Mouse (Mus musculus) heart, embryonic 16.5 days (tissue): Measurements from ENCODE around the gene Cfap46. TPM values are rescaled to one million over a fixed set of nuclear protein-coding genes. Genes with fewer than 3 reads are reported as not detected.

Experiments used
- ATAC-seq: fragments of 200-750 bp; cut with Nextera tagmentation; replicated peaks from 2 replicates; pipeline ENCODE4 v1.8.0; 2017; ENCODE audit warnings: moderate number of reproducible peaks; ENCODE audit not compliant: insufficient read depth, low FRiP score; ENCODE audit errors: extremely low read depth
- H3K27ac ChIP-seq: fragments of 300-500 bp; sonication (generic); 2 replicates; pipeline ENCODE4 v1.5.1; 2014; ENCODE audit warnings: mild to moderate bottlenecking, low read length, control low read depth, moderate library complexity
- H3K27me3 ChIP-seq: fragments of 300-500 bp; sonication (generic); 2 replicates; pipeline ENCODE4 v1.6.1; 2014; ENCODE audit warnings: low read length, mixed read lengths; ENCODE audit not compliant: control insufficient read depth, insufficient read depth
- H3K36me3 ChIP-seq: fragments of 300-500 bp; sonication (generic); 2 replicates; pipeline ENCODE4 v1.6.1; 2014; ENCODE audit not compliant: control insufficient read depth, insufficient read depth
- H3K4me1 ChIP-seq: fragments of 300-500 bp; sonication (generic); 2 replicates; pipeline ENCODE4 v1.6.1; 2014; ENCODE audit warnings: low read length, mixed read lengths; ENCODE audit not compliant: control insufficient read depth, insufficient read depth
- H3K4me2 ChIP-seq: fragments of 300-500 bp; sonication (generic); 2 replicates; pipeline ENCODE4 v1.6.1; 2014; ENCODE audit warnings: low read depth, mild to moderate bottlenecking, control low read depth, low read length
- H3K4me3 ChIP-seq: fragments of 300-500 bp; sonication (generic); 2 replicates; pipeline ENCODE4 v1.5.1; 2014; ENCODE audit warnings: mild to moderate bottlenecking, control low read depth, low read length
- H3K9ac ChIP-seq: fragments of 300-500 bp; sonication (generic); 2 replicates; pipeline ENCODE4 v1.6.1; 2014; ENCODE audit warnings: low read length, control low read depth
- H3K9me3 ChIP-seq: fragments of 300-500 bp; sonication (generic); replicated peaks from 2 replicates; pipeline ENCODE4 v1.6.1; 2016; ENCODE audit warnings: low read length; ENCODE audit not compliant: control insufficient read depth
- WGBS: fragments of 180-500 bp; shearing (Covaris S2); extraction: QIAGEN DNeasy Blood & Tissue Kit; methylation state at CpG from one replicate; pipeline ENCODE4 v1.1.7; 2014; 5-methylcytosine and 5-hydroxymethylcytosine counted together
- polyA plus RNA-seq: library from polyadenylated mRNA; unstranded; fragments of >200 nt; fragmentation: Nextera tagmentation; extraction: Ambion mirVana; gene quantifications from 2 replicates; pipeline ENCODE4 v1.2.1, GENCODE M21; 2015

Cfap46 gene
- 0.47 and 0.59 TPM in 2 replicates for polyA plus RNA-seq

GRCm38 (mm10) chr7:139683706-139684552 lies at the start of gene Cfap46:
Cfap46 (minus strand) TSS chr7:139683817.
- ATAC-seq, result peak; percentile 80
- H3K4me3 ChIP-seq, result peak within 1 kb of the TSS; percentile 70
- H3K4me2 ChIP-seq, result peak within 1 kb of the TSS; percentile 94
- peak within 1 kb of the TSS; percentile 71 for H3K9ac ChIP-seq
- peaks cover 16% of the 10 kb centered on the region for H3K27me3 ChIP-seq
- WGBS, result 1% methylated on average over 31 of the region's 31 CpGs
- H3K4me1 ChIP-seq, result peaks cover 5% of the 10 kb centered on the region
- no peaks in the 10 kb centered on the region for H3K9me3 ChIP-seq
- peak within 1 kb of the TSS; percentile 35 for H3K27ac ChIP-seq
- H3K36me3 ChIP-seq, result no peaks in the 10 kb centered on the region

- Histone ChIP-seq H3K9ac (no peak overlapping the region), H3K9me3 (no peaks in the 10 kb centered on the region), H3K27ac (no peak overlapping the region), H3K4me2 (no peak overlapping the region), H3K4me1 (peaks cover 4% of the 10 kb centered on the region; the same call in 1 of the 2 replicates), H3K27me3 (no peaks in the 10 kb centered on the region), H3K36me3 (no peaks in the 10 kb centered on the region), H3K4me3 (no peak overlapping the region)
- 28% methylated on average over 8 of the region's 8 CpGs for WGBS
- 0 out of 2 replicates have a peak, but pooled peaks have one; percentile 32 for ATAC-seq
Observed at GRCm38 (mm10) chr7:139731276-139731696, 47.7 kb upstream of the Cfap46 start.

- Histone ChIP-seq H3K36me3 (no peaks in the 10 kb centered on the region), H3K27me3 (no peaks in the 10 kb centered on the region), H3K4me1 (peaks cover 4% of the 10 kb centered on the region; the same call in 1 of the 2 replicates), H3K4me3 (no peak overlapping the region), H3K9ac (no peak overlapping the region), H3K27ac (no peak overlapping the region), H3K4me2 (no peak overlapping the region), H3K9me3 (no peaks in the 10 kb centered on the region)
- WGBS, result 22% methylated on average over 3 of the region's 3 CpGs
- ATAC-seq, result no peak
Observed at GRCm38 (mm10) chr7:139727072-139727471, 43.5 kb upstream of the Cfap46 start.

- WGBS, result 42% methylated on average over 1 of the region's 1 CpGs
- Histone ChIP-seq H3K4me1 (no peaks in the 10 kb centered on the region), H3K4me3 (no peak overlapping the region), H3K36me3 (no peaks in the 10 kb centered on the region), H3K9me3 (no peaks in the 10 kb centered on the region), H3K27me3 (no peaks in the 10 kb centered on the region), H3K27ac (no peak overlapping the region), H3K4me2 (no peak overlapping the region), H3K9ac (no peak overlapping the region)
- ATAC-seq, result no peak
Observed at GRCm38 (mm10) chr7:139725641-139726040, 42.0 kb upstream of the Cfap46 start.

- no peaks in the 10 kb centered on the region for H3K9me3 ChIP-seq
- H3K4me1 ChIP-seq, result no peaks in the 10 kb centered on the region
- no peak overlapping the region for H3K4me3 ChIP-seq
- H3K36me3 ChIP-seq, result no peaks in the 10 kb centered on the region
- H3K9ac ChIP-seq, result no peak overlapping the region
- no peak for ATAC-seq
- no peak overlapping the region for H3K27ac ChIP-seq
- H3K27me3 ChIP-seq, result no peaks in the 10 kb centered on the region
- WGBS, result 74% methylated on average over 4 of the region's 4 CpGs
- no peak overlapping the region for H3K4me2 ChIP-seq
Observed at GRCm38 (mm10) chr7:139723986-139724385, 40.4 kb upstream of the Cfap46 start.

GRCm38 (mm10) chr7:139721196-139721595 lies 37.6 kb upstream of the Cfap46 start:
- Histone ChIP-seq H3K9ac (no peak overlapping the region), H3K4me2 (no peak overlapping the region), H3K4me1 (no peaks in the 10 kb centered on the region), H3K9me3 (no peaks in the 10 kb centered on the region), H3K4me3 (no peak overlapping the region), H3K27me3 (no peaks in the 10 kb centered on the region), H3K36me3 (no peaks in the 10 kb centered on the region), H3K27ac (no peak overlapping the region)
- 86% methylated on average over 2 of the region's 2 CpGs for WGBS
- ATAC-seq, result no peak

GRCm38 (mm10) chr7:139717781-139718180 lies 34.2 kb upstream of the Cfap46 start:
- Histone ChIP-seq H3K27ac (no peak overlapping the region), H3K4me2 (no peak overlapping the region), H3K4me3 (no peak overlapping the region), H3K9me3 (no peaks in the 10 kb centered on the region), H3K27me3 (no peaks in the 10 kb centered on the region), H3K4me1 (no peaks in the 10 kb centered on the region), H3K36me3 (no peaks in the 10 kb centered on the region), H3K9ac (no peak overlapping the region)
- no peak for ATAC-seq
- WGBS, result 74% methylated on average over 8 of the region's 8 CpGs

- ATAC-seq, result no peak
- Histone ChIP-seq H3K4me1 (no peaks in the 10 kb centered on the region), H3K9ac (no peak overlapping the region), H3K4me2 (no peak overlapping the region), H3K36me3 (no peaks in the 10 kb centered on the region), H3K4me3 (no peak overlapping the region), H3K27me3 (no peaks in the 10 kb centered on the region), H3K27ac (no peak overlapping the region), H3K9me3 (no peaks in the 10 kb centered on the region)
Observed at GRCm38 (mm10) chr7:139711821-139712220, 28.2 kb upstream of the Cfap46 start.

- WGBS, result 52% methylated on average over 13 of the region's 13 CpGs
- Histone ChIP-seq H3K36me3 (no peaks in the 10 kb centered on the region), H3K4me2 (no peak overlapping the region), H3K4me1 (no peaks in the 10 kb centered on the region), H3K4me3 (no peak overlapping the region), H3K9me3 (no peaks in the 10 kb centered on the region), H3K27ac (no peak overlapping the region), H3K9ac (no peak overlapping the region), H3K27me3 (no peaks in the 10 kb centered on the region)
- no peak for ATAC-seq
Observed at GRCm38 (mm10) chr7:139706411-139707120, 22.9 kb upstream of the Cfap46 start.
